Mouse (Mus musculus) embryonic facial prominence, embryonic 13.5 days (tissue): ENCODE measurements around the gene Rarb. TPM values are rescaled to one million over a fixed set of nuclear protein-coding genes. Genes with fewer than 3 reads are reported as not detected.

Source experiments
- ATAC-seq: fragments of 200-750 bp; cut with Nextera tagmentation; 2 replicates; pipeline ENCODE4 v1.8.0; 2017; ENCODE audit warnings: low read depth; ENCODE audit not compliant: insufficient number of reproducible peaks, insufficient read depth, low FRiP score, low TSS enrichment
- H3K27ac ChIP-seq: fragments of 300-500 bp; sonication (generic); 2 replicates; pipeline ENCODE4 v1.5.1; 2015; ENCODE audit warnings: moderate library complexity, mild to moderate bottlenecking, inconsistent platforms
- H3K27me3 ChIP-seq: fragments of 300-500 bp; sonication (generic); 2 replicates; pipeline ENCODE4 v1.6.1; 2015; ENCODE audit warnings: mild to moderate bottlenecking, inconsistent platforms
- H3K36me3 ChIP-seq: fragments of 300-500 bp; sonication (generic); 2 replicates; pipeline ENCODE4 v1.6.1; 2015; ENCODE audit warnings: mild to moderate bottlenecking, inconsistent platforms
- H3K4me1 ChIP-seq: fragments of 300-500 bp; sonication (generic); 2 replicates; pipeline ENCODE4 v1.6.1; 2015; ENCODE audit warnings: inconsistent platforms
- H3K4me2 ChIP-seq: fragments of 300-500 bp; sonication (generic); 2 replicates; pipeline ENCODE4 v1.6.1; 2015; ENCODE audit warnings: moderate library complexity, mild to moderate bottlenecking, inconsistent platforms
- H3K4me3 ChIP-seq: fragments of 300-500 bp; sonication (generic); 2 replicates; pipeline ENCODE4 v1.5.1; 2015; ENCODE audit warnings: mild to moderate bottlenecking, inconsistent platforms
- H3K9ac ChIP-seq: fragments of 300-500 bp; sonication (generic); 2 replicates; pipeline ENCODE4 v1.6.1; 2015; ENCODE audit warnings: mild to moderate bottlenecking, inconsistent platforms
- H3K9me3 ChIP-seq: fragments of 300-500 bp; sonication (generic); 2 replicates; pipeline ENCODE4 v1.6.1; 2016; ENCODE audit warnings: inconsistent platforms
- WGBS: fragments of 180-500 bp; shearing (Covaris S2); methylation state at CpG from one replicate; pipeline ENCODE4 v1.1.7; 2015; ENCODE audit warnings: mixed read lengths; 5-methylcytosine and 5-hydroxymethylcytosine counted together
- polyA plus RNA-seq: library from polyadenylated mRNA; unstranded; fragments of >200 nt; fragmentation: Nextera tagmentation; extraction: Ambion mirVana; gene quantifications from 2 replicates; pipeline ENCODE4 v1.2.1, GENCODE M21; 2015

Rarb gene
- polyA plus RNA-seq, 1 experiment from 2014 or later = 12.7 TPM

DNA sequence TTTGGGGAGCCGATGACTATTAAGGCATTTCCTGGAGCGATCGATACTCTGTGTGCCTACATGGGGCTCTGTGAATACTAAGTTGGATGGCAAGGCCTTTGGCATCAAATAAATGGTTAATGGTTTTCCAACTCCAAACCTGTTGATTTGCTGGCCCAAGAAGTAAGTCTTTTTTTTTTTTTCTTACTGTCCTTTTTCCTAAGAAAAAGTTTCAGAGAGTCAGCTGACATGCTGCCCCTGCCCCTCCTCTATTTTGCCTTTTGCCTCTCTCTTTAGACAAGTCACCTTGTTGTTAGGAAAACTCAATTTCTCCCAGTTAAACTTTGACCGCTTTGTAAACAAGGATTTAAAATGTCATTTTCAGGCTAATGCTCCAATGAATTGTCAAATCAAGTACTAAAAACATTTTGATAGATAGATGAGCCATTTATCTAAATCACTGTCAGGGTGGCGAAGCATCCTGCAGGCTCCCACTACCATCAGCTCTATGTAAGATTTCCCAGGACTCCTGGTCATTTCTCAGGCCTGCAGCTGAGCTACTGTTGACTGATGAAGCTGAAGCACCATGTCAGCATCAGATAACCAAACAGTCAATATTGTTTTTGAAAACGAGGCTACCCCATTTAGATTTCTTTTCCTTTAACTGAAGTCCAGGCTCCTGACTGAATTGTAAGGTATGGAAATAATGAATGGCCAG, 245.3 kb downstream of the Rarb start:
- H3K27me3 ChIP-seq = peaks cover 16% of the 10 kb centered on the region
- H3K9ac ChIP-seq = peak overlapping the region; percentile 77
- H3K27ac ChIP-seq = peak overlapping the region; percentile 16; the same call in 1 of the 2 replicates
- WGBS = 33% methylated on average over 6 of the region's 6 CpGs
- no peaks in the 10 kb centered on the region for H3K36me3 ChIP-seq
- peak overlapping the region; percentile 63 for H3K4me3 ChIP-seq
- no peaks in the 10 kb centered on the region for H3K9me3 ChIP-seq
- ATAC-seq = no peak
- peaks cover 33% of the 10 kb centered on the region for H3K4me1 ChIP-seq
- H3K4me2 ChIP-seq = peak overlapping the region; percentile 83

DNA sequence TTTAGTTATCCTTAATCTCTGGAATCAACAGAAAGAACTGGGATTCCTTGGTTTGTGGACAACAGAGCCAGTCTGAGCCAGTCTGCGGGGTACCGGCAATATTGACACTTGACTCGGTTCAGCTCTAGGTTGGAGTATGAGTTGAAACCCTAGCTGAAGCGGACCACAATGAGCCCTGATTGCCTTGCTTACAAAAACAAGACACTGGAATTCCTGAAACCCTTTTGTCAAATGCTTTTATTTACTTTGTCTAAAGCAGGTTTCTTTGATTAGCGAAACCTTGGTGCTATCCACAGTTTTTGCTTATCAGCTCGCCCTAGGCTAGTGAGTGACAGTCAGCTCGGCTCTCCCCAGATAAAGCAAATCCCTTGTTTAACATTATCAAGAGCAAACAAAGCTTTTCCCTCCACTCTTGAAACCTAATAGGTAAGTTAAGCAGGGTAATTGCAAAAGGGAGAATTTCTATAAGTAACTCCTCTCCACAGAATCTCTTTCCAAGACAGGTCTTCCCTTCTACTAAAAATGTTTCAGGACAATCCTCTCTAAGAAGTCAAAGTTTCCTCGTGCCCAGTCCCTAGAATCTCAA, 246.1 kb downstream of the Rarb start:
- no peak overlapping the region for H3K27ac ChIP-seq
- H3K4me1 ChIP-seq = peaks cover 33% of the 10 kb centered on the region
- WGBS = 9% methylated on average over 8 of the region's 8 CpGs
- H3K4me3 ChIP-seq = peak overlapping the region; percentile 63
- peak overlapping the region; percentile 83 for H3K4me2 ChIP-seq
- H3K27me3 ChIP-seq = peaks cover 16% of the 10 kb centered on the region
- H3K9ac ChIP-seq = peak overlapping the region; percentile 77
- ATAC-seq = no peak
- no peaks in the 10 kb centered on the region for H3K9me3 ChIP-seq
- H3K36me3 ChIP-seq = no peaks in the 10 kb centered on the region

- peaks cover 30% of the 10 kb centered on the region for H3K4me1 ChIP-seq
- H3K27me3 ChIP-seq = peaks cover 8% of the 10 kb centered on the region; the same call in 1 of the 2 replicates
- H3K9ac ChIP-seq = no peak overlapping the region
- 66% methylated on average over 7 of the region's 7 CpGs for WGBS
- no peak for ATAC-seq
- no peak overlapping the region for H3K27ac ChIP-seq
- H3K4me2 ChIP-seq = no peak overlapping the region
- no peaks in the 10 kb centered on the region for H3K36me3 ChIP-seq
- H3K4me3 ChIP-seq = no peak overlapping the region
- no peaks in the 10 kb centered on the region for H3K9me3 ChIP-seq
These were observed 249.4 kb downstream of the Rarb start for GRCm38 (mm10) chr14:16569506-16570001.

DNA sequence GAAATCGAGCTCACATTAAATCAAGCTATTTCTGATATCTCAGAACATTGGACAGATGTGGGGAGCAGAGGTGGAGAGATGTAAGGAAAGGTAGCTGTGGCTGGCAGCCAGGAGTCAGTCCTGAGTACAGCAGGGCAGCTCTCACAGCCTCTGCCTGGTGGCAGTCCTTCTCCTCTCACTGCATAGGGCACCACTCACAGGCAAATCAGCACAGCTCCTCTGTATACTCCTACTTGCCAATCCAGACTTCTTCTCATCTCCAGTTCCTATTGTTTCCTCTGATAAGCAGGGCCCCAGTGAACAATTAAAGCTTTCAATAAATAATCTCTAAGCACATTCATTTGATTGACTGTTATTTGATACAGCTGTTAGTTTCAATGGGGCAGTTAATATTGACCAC, 252.0 kb downstream of the Rarb start:
- no peak overlapping the region for H3K9ac ChIP-seq
- H3K27me3 ChIP-seq = no peaks in the 10 kb centered on the region; the same call in 1 of the 2 replicates
- no peaks in the 10 kb centered on the region for H3K36me3 ChIP-seq
- H3K4me1 ChIP-seq = peaks cover 23% of the 10 kb centered on the region
- H3K4me3 ChIP-seq = no peak overlapping the region
- 67% methylated on average over 1 of the region's 1 CpGs for WGBS
- H3K9me3 ChIP-seq = no peaks in the 10 kb centered on the region
- H3K4me2 ChIP-seq = no peak overlapping the region
- no peak overlapping the region for H3K27ac ChIP-seq
- no peak for ATAC-seq

DNA sequence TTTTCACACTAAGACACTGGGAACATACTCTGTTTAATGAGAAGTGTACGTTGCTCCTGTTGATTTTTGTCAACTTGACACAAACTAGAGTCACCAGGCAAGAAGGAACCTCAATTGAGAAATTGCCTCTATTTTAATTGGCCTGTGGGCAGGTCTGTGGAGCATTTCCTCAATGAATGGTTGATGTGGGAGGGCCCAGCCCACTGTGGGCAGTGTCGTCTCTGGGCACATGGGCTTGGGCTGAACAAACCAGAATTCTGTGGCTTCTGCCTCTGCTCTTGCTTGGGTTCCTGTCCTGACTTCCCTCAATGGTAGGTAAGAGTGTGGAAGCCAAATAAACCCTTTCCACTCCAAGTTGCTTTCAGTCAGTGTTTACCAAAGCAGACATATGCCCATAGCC, 255.0 kb downstream of the Rarb start:
- Histone ChIP-seq H3K36me3 (no peaks in the 10 kb centered on the region), H3K9ac (no peak overlapping the region), H3K4me3 (no peak overlapping the region), H3K9me3 (no peaks in the 10 kb centered on the region), H3K27me3 (no peaks in the 10 kb centered on the region; the same call in none of the 2 replicates), H3K4me1 (peaks cover 29% of the 10 kb centered on the region), H3K4me2 (no peak overlapping the region), H3K27ac (no peak overlapping the region)
- 68% methylated on average over 2 of the region's 2 CpGs for WGBS
- ATAC-seq = no peak

DNA sequence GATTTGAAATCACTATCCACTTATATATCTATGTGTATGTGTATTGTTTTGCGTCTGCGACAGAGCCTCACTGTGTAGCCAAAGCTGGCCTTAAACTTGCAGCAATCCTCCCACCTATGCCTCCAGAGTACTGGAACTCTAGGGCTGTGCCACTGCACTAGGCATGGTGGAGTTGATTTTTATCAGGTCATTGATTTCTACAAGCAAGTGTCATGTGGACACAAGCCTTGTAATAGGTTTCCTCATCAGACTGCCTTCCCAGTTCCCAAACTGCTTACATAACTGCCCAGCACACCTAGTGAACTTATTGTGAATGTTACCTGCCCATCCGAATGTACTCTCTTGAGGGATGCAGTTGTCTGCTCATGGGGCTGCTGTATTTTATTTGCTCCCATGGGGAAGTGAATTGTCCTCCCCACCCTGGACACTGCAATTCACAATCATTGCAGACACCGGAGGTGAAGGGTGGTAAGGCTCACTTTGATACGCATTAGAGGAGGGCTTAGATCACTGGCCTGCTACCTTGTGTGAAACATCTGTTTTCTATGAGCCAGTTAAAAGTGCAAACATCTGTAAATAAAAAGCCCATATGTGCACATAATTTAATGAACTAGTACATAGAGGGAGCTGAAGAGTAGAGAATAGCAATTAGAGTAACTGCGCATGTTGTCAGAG, 257.3 kb downstream of the Rarb start:
- Histone ChIP-seq H3K4me2 (no peak overlapping the region), H3K9me3 (no peaks in the 10 kb centered on the region), H3K9ac (no peak overlapping the region), H3K36me3 (no peaks in the 10 kb centered on the region), H3K27ac (no peak overlapping the region), H3K27me3 (no peaks in the 10 kb centered on the region; the same call in none of the 2 replicates), H3K4me1 (peaks cover 29% of the 10 kb centered on the region), H3K4me3 (no peak overlapping the region)
- 54% methylated on average over 6 of the region's 6 CpGs for WGBS
- ATAC-seq = no peak

DNA sequence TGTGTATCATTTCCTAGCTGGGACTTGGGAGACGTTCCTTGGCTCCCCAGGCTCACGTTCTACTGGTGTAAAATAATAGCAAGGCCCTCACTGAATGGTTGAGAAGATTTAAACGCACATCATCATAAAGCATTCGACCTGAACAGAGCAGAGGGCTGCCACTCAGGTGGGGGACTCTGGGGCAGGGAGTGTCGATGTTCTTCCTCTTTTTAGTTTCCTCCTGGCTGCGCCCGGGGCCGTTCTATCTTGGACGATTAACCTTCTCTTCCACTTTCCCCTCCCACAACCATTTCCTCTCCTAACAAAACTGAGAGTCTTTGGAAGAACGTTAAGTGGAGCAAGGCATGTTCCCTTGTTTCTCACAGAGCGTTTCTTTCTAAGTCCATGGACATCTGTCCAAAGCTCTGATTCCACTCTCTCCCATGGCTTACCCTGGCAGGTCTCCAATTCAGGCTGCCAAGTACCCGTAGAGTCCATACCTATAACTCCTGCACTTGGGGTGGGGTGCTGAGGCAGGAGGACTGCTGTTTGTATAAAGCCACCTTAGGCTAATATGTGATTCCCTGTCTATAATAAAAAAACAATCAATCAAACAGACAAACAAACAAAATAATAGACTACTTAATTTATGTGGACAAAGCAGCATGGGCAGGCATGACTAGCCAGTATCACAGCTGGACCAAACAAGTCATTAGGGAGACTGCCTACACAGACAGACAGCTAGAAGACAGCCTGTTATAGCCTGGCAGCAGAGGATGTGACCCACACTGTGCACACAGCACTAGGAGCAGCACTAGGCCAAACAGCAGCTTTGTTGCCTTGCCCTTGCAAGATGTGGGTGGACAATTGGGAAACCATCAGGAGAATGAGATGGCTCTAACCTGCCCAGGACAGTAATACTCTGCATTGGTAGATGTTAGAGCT, 259.4 kb downstream of the Rarb start:
- Histone ChIP-seq H3K27me3 (no peaks in the 10 kb centered on the region; the same call in 1 of the 2 replicates), H3K9ac (no peak overlapping the region), H3K4me3 (no peak overlapping the region), H3K36me3 (no peaks in the 10 kb centered on the region), H3K27ac (no peak overlapping the region), H3K9me3 (no peaks in the 10 kb centered on the region), H3K4me2 (no peak overlapping the region), H3K4me1 (peaks cover 41% of the 10 kb centered on the region)
- WGBS = 60% methylated on average over 12 of the region's 12 CpGs
- no peak for ATAC-seq

- H3K27ac ChIP-seq = no peak overlapping the region
- H3K4me3 ChIP-seq = no peak overlapping the region
- ATAC-seq = no peak
- no peaks in the 10 kb centered on the region for H3K36me3 ChIP-seq
- no peaks in the 10 kb centered on the region; the same call in 1 of the 2 replicates for H3K27me3 ChIP-seq
- no peaks in the 10 kb centered on the region for H3K9me3 ChIP-seq
- peaks cover 50% of the 10 kb centered on the region for H3K4me1 ChIP-seq
- 97% methylated on average over 2 of the region's 2 CpGs for WGBS
- no peak overlapping the region for H3K9ac ChIP-seq
- H3K4me2 ChIP-seq = no peak overlapping the region
These were observed 260.9 kb downstream of the Rarb start for GRCm38 (mm10) chr14:16558033-16558432.

GRCm38 (mm10) chr14:16554643-16555459, 264.1 kb downstream of the Rarb start:
- Histone ChIP-seq H3K27me3 (no peaks in the 10 kb centered on the region), H3K36me3 (no peaks in the 10 kb centered on the region), H3K4me2 (peak overlapping the region; percentile 43), H3K4me1 (peaks cover 36% of the 10 kb centered on the region), H3K9me3 (no peaks in the 10 kb centered on the region), H3K27ac (peak overlapping the region; percentile 84), H3K4me3 (no peak overlapping the region), H3K9ac (no peak overlapping the region)
- peak; percentile 81 for ATAC-seq
- 9% methylated on average over 12 of the region's 12 CpGs for WGBS

DNA sequence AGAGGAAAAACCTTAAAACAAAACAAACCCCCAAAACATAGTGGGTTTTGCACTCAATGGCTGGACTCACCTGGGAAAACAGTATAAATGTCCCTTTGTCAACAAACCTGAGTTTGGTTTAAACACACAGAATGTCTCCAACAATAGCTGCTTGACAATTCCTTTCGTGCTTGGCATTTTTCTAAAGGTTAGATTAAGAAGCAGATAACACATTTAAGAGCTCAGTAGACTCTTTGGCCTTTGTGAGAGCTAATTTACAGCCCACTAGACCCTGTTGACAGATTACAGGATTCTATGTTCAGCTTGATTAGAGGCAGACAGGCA, 264.7 kb downstream of the Rarb start:
- WGBS = 10% methylated on average over 1 of the region's 1 CpGs
- Histone ChIP-seq H3K27ac (peak overlapping the region; percentile 84), H3K4me2 (peak overlapping the region; percentile 43)

More for the DNA sequence above, 264.7 kb downstream of the Rarb start:
- no peak for ATAC-seq
- Histone ChIP-seq H3K9ac (no peak overlapping the region), H3K9me3 (no peaks in the 10 kb centered on the region), H3K27me3 (no peaks in the 10 kb centered on the region), H3K36me3 (no peaks in the 10 kb centered on the region), H3K4me3 (no peak overlapping the region), H3K4me1 (peaks cover 30% of the 10 kb centered on the region)
